Mouse (Mus musculus): ENCODE results near the gene Exoc6.

GRCm38 (mm10) chr19:37553376-37554265 lies 3.4 kb downstream of the Exoc6 start:
- no peak for TF ChIP-seq CTCF (IDR thresholded peaks at IDR 0.05; ENCODE audit: low read depth, low read length)
- TF ChIP-seq POLR2A (IDR thresholded peaks at IDR 0.05; ENCODE audit: insufficient read depth, low read length): no peak
